Mouse (Mus musculus): ENCODE results near the gene Mgst1.

GRCm38 (mm10) chr6:138095060-138095459 lies 45.1 kb upstream of the Mgst1 start:
- TF ChIP-seq GATA1 (IDR thresholded peaks at IDR 0.05; ENCODE audit: borderline replicate concordance, low read length) (no peak), FLI1 (IDR thresholded peaks at IDR 0.05; ENCODE audit: low read length) (no peak)
